Mouse (Mus musculus) MEL (cell line): Measurements from ENCODE around the gene Lrrc32.

ENCODE experiments used
- ELF1 ChIP-seq: IDR thresholded peaks from 2 replicates; pipeline ENCODE4 v1.6.1; 2014; ENCODE audit warnings: low read depth, mild to moderate bottlenecking, inconsistent platforms, low read length, improper control_type of control experiment, moderate library complexity
- MAX ChIP-seq: IDR thresholded peaks from 2 replicates; pipeline ENCODE4 v1.6.1; 2011; ENCODE audit warnings: low read length, improper control_type of control experiment

- TF ChIP-seq MAX (no peak), ELF1 (no peak)
Measured at GRCm38 (mm10) chr7:98495591-98495990, 6.5 kb downstream of the Lrrc32 start.
